Mouse (Mus musculus): ENCODE data around the gene Cryab.

GRCm38 (mm10) chr9:50746214-50746677, 4.9 kb upstream of the Cryab start, which contains the start of gene 2310030G06Rik:
- TF ChIP-seq POLR2A (IDR thresholded peaks at IDR 0.05; ENCODE audit: extremely low read depth, insufficient read depth, low read length) (no peak), CTCF (IDR thresholded peaks at IDR 0.05; ENCODE audit: extremely low read depth, insufficient read depth, low read length) (no peak)
